Mouse (Mus musculus) left cerebral cortex, adult 2 months (tissue): Measurements from ENCODE around the gene Tpk1. TPM values are rescaled to one million over a fixed set of nuclear protein-coding genes. Genes with fewer than 3 reads are reported as not detected.

Experiments used
- DNase-seq, 2 experiments: peaks; one replicate each; pipeline ENCODE4 v3.0.0; 2021 to 2022; ENCODE audit warnings: low spot score in 2 of 2, mixed read lengths in 1 of 2; ENCODE audit errors: extremely low spot score in 1 of 2
- H3K27ac ChIP-seq: fragments of 200-600 bp; 2 replicates; pipeline ENCODE4 v1.8.1; 2022
- H3K4me3 ChIP-seq: fragments of 200-600 bp; 2 replicates; pipeline ENCODE4 v1.8.1; 2022
- CTCF ChIP-seq: fragments of 200-600 bp; IDR thresholded peaks from 2 replicates; pipeline ENCODE4 v1.8.1; 2022; ENCODE audit warnings: antibody characterized with exemption, mild to moderate bottlenecking, moderate library complexity
- intact Hi-C: fragments of 180-260 bp; cut with DNase I; formaldehyde crosslinking; loops from one replicate; pipeline ENCODE4 v1.15.1; 2025
- total RNA-seq, 2 experiments: library from RNA; stranded (reverse); gene quantifications; 2 replicates each; pipeline ENCODE4 v1.2.3; 2021

Tpk1 gene
- total RNA-seq, 2 experiments from 2014 or later, result 3.2 to 3.9 TPM

DNA sequence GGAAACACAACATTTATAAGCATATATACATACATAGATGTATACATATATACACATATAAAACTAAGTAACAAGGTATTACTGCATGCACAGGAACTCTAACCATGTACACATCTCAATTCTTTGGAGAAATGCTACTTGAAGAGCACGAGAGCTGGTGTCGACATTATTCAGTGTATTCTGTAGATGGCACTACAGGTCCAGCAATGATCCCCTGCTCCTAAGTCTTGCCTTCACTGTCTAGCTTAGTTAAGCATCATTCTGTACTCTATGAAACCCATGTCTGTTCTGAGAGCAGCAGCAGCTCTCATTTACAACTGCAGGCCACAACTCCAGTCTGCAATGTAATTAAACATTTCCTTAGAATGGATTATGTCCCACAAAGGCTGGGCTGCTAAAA, 270.5 kb downstream of the Tpk1 start:
- peak in 1 of 2 experiments; percentile 35 for DNase-seq
- Histone ChIP-seq H3K4me3 (no peak overlapping the region), H3K27ac (no peak overlapping the region)
- peak; percentile 62 for TF ChIP-seq CTCF
- intact Hi-C loops, result loop anchor here (2.0 to 5.0 kb wide), 3 partner anchors 269 to 1631 kb away; no protein-coding TSS in a partner anchor

DNA sequence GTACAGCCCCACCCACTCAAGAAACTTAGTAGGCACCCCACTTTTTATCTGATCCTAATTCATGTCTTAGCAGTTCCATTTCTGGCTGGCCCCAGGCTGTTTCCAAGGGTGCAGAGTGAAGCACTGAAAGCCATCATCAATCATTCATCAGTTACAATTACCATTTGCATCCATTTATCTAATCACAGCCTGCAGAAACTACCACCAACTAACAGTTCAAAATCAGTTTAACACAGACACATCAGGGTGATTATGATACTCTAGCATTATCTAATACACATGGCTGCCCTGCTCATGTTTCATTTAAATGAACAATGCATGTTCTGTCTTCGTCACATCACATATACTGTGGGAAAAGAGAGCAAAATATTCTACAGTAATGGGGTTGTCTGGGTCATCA, 274.7 kb downstream of the Tpk1 start:
- TF ChIP-seq CTCF, result no peak
- Histone ChIP-seq H3K4me3 (no peak overlapping the region), H3K27ac (no peak overlapping the region)
- intact Hi-C loops, result no loop called here
- DNase-seq, result no peak

DNA sequence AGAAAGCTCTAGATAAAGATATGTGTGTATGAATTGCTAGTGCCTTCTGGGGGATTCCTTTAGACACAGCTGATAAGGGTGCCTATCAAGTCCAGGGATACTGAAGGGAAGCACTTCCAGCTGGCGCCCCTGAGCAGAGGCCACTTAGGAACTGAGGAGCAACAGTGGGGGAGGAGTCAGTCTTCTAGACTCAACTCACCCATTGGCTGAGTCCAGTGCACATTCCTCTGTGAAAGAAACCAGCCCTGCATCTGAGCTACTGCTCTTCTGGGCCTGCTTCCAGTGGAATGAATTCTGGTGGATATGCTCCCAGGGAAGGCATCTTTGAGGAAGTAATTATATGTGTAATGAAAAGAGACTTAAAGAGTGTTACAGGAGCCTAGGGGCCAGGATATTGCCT, 278.8 kb downstream of the Tpk1 start:
- H3K27ac ChIP-seq, result no peak overlapping the region
- H3K4me3 ChIP-seq, result no peak overlapping the region
- no peak for DNase-seq
- no peak for TF ChIP-seq CTCF
- intact Hi-C loops, result no loop called here

DNA sequence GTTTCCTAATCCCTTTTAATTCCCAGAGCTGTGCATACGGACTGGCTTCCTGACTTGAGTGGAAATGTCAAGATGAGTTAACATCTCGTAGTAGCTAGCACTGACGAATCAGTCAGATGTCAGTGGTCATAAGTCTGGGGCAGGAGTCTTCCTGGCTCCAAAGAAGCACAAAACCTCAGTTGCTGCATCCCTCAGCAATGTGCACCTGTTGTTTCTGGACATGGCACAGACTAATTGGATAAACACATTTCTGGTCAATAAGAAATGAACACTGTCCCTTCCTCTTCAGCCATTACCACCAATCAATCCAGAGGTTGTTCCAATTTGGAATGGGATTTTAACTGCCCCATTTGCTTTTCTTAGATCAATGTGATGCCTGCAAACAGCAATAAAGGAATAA, 281.2 kb downstream of the Tpk1 start:
- DNase-seq, result no peak
- no peak overlapping the region for H3K27ac ChIP-seq
- intact Hi-C loops, result no loop called here
- no peak overlapping the region for H3K4me3 ChIP-seq
- TF ChIP-seq CTCF, result no peak

DNA sequence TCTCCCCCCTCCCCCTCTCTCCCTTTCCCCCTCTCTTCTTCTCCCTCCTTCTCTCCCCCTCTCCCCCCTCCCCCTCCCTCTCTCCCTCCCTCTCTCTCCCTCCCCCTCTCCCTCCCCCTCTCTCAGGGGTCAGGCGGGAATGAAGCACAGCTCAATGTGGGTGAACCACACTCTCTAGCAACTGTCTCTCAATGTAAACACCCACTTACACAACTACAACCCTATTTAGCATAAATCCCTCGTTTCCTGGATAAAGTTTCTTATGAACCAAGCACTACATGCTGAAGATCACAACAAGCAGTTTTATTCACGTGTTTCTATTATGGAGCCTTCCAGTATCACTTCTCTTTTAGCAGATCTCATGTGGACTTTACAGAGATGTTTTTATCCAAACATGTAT, 281.8 kb downstream of the Tpk1 start:
- Histone ChIP-seq H3K27ac (no peak overlapping the region), H3K4me3 (no peak overlapping the region)
- intact Hi-C loops, result no loop called here
- DNase-seq, result no peak
- TF ChIP-seq CTCF, result no peak

DNA sequence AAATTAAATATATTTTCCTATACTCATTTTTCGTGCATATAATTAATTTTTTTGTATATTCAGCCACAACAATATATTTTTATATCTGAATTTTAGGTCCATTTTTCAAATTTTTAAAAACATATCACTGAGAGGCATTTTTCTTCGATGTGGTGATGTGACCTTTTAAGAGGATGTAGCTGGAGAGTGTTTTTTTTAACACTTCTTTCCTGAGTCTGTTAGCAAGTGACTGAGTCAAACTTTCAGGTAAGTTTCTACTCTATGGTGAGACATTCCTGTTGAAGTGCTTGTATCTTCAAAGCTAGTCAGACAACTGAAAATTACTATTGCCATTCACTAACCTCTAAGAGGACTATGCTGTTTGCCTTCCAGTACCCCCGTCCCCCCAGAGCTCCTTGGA, 283.3 kb downstream of the Tpk1 start:
- H3K27ac ChIP-seq, result no peak overlapping the region
- intact Hi-C loops, result no loop called here
- no peak for DNase-seq
- no peak overlapping the region for H3K4me3 ChIP-seq
- no peak for TF ChIP-seq CTCF

DNA sequence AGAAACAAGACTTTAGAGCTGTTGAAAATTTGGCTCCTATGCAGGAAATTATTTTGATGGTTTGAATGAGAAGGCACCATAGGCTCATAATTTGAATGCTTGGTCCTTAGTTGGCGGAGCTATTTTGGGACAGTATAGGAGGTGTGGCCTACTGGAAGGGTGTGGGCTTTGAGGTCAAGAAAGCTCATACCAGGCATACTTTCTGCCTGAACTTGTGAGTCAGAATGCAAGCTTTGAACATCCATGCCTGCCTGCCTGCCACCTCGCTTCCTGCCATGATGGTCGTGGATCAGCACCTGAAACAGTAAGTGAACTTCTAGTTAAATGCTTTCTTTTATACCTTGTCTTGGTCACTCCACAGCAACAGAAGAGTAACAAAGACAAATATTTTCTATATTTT, 283.8 kb downstream of the Tpk1 start:
- intact Hi-C loops, result no loop called here
- no peak for DNase-seq
- no peak overlapping the region for H3K27ac ChIP-seq
- no peak overlapping the region for H3K4me3 ChIP-seq
- TF ChIP-seq CTCF, result no peak

DNA sequence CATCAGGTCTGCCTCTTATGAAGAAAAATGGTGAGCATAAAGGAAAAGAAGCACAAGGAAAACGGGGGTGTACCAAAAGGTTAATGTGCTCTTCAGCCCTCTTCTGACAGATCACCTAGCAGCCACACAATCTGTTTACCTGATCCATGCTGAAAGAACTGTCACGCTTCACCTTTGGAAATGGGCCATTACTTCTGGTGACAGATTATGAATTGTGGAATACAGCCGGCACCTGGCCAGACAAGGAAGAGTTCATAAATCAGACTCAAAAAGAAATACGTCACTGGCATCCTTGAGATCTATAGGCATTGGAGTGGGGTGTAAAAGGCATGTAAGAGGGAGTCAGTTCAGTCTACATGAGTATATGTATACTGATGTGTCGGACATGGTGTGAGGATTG, 292.9 kb downstream of the Tpk1 start:
- intact Hi-C loops, result no loop called here
- no peak for TF ChIP-seq CTCF
- Histone ChIP-seq H3K4me3 (no peak overlapping the region), H3K27ac (no peak overlapping the region)
- no peak for DNase-seq

DNA sequence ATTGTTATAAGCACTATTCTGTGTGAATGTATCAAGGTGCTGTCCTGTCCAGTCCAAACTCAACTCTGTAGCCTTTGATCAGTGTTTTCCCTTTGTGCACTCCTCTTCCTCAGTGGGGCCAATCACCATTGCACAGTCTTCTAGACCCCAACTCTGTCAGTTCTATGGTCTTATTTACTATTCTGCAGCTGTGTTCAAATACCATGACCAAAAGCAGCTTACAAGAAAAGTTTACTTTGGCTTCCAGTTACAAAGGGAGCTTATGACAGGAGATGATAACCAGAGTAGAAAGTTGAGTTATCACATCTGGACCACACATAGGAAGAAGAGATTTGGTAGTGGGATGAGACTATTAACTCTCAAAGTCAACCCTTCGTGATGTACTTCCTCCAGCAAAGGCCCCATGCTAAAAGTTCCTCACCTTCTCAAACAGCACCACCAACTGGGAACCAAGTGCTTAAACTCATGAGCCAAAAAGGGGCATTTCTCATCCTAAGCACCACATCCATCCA, 298.6 kb downstream of the Tpk1 start:
- Histone ChIP-seq H3K27ac (no peak overlapping the region), H3K4me3 (no peak overlapping the region)
- no peak for DNase-seq
- intact Hi-C loops, result no loop called here
- no peak for TF ChIP-seq CTCF

DNA sequence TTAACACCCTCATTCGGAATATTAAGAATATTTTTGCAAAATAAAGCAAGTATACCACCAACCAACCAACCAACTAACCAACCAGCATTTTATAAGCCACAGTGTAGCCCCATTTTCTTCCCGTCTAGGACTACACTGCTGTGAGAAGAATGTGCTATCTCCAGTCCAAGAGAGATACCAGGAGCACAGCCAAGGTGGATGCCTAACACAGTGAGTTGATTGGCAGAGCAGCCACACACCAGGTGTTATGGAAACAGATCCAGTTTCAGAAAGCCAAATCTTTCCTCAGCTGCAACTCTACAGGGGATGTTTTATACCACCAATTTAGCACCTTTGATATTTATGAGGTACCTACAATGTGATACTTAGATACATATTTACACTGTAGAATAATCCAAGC, 299.1 kb downstream of the Tpk1 start:
- DNase-seq, result no peak
- TF ChIP-seq CTCF, result no peak
- no peak overlapping the region for H3K27ac ChIP-seq
- intact Hi-C loops, result no loop called here
- no peak overlapping the region for H3K4me3 ChIP-seq

DNA sequence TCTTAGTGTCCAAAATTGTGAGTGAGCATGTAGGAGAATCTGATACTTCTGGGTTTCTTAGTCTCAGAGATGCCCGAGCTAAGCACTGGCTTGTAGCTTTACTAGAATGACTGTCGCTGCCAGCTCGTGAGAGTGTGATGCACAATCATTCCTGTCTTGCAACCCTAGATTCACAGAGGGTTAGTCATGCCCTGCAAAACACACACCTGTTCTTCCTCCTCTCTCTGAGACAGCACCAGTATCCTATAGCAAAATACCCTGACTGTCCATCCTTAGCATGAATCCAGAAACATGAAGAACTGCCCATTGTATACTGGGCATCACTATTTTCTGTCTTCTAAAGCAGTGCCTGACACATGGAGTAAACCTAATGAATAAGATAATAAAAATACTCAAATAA, 302.2 kb downstream of the Tpk1 start:
- H3K27ac ChIP-seq, result no peak overlapping the region
- intact Hi-C loops, result no loop called here
- TF ChIP-seq CTCF, result no peak
- no peak for DNase-seq
- H3K4me3 ChIP-seq, result no peak overlapping the region

DNA sequence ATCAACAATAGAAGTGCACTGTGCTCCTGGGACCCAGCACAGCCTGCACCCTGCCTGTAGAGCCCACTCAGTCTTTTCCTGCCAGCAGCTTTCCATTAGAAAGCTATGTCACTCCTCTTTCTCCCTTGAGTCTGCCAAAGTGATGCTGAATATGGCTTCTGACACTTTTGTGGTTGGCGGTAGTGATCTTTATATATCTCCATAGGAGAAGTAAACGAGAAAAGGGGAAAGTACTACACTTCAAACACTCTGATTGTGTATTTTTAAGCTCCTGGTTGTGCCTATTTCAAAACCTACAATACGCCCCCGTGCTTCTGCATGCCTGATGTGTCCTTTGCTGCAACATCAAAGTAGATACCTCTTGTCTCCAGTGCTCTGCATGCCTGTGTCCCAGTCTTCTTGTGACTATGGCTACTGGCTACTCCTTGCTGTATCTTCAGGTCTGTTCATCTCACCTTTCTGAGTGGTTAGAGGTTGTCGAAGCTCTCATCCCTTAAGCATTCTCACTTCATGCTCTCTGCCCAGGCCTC, 302.7 kb downstream of the Tpk1 start:
- no peak for TF ChIP-seq CTCF
- Histone ChIP-seq H3K27ac (no peak overlapping the region), H3K4me3 (no peak overlapping the region)
- DNase-seq, result no peak
- intact Hi-C loops, result no loop called here

DNA sequence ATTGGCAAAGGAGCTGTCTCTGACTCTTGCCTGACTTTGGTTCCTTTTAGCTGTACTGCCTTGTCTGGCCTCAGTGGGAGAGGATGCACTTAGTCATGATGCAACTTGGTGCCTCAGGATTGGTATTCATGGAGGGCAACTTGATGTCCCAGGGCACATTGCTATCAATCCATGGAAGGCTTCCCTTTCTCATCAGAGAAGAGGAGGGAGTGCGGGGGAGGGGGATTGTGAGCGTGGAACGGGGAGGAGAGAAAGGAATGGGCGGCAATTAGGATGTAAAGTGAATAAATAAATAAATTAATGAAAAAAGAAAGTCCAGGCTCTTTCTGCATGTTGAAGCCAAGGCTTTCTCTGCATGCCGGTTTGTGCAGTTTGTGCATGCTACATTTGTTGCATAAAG, 304.8 kb downstream of the Tpk1 start:
- Histone ChIP-seq H3K27ac (no peak overlapping the region), H3K4me3 (no peak overlapping the region)
- TF ChIP-seq CTCF, result no peak
- no peak for DNase-seq
- intact Hi-C loops, result no loop called here
